Mouse (Mus musculus) midbrain, embryonic 10.5 days (tissue): Measurements from ENCODE around the gene Wdr5. TPM values are rescaled to one million over a fixed set of nuclear protein-coding genes. Genes with fewer than 3 reads are reported as not detected.

Source experiments
- polyA plus RNA-seq: library from polyadenylated mRNA; unstranded; fragments of >200 nt; fragmentation: Nextera tagmentation; extraction: Ambion mirVana; gene quantifications from 2 replicates; pipeline ENCODE4 v1.2.1, GENCODE M21; 2016

Gene Wdr5
- polyA plus RNA-seq, 1 experiment from 2014 or later: 84.1 TPM

Other genes with a start within 250 kb of the Wdr5 start
- 11.4 and 13.3 TPM in 2 replicates for gene Vav2, start 88.1 kb upstream of the Wdr5 start, polyA plus RNA-seq
- 9.2 and 11.9 TPM in 2 replicates for gene Brd3os, start 72.8 kb upstream of the Wdr5 start, polyA plus RNA-seq
- 156 and 166 TPM in 2 replicates for gene Brd3, start 7.5 kb upstream of the Wdr5 start, polyA plus RNA-seq
- gene Rxra, start 161.3 kb downstream of the Wdr5 start, polyA plus RNA-seq: 7.5 and 7.6 TPM in 2 replicates